Mouse (Mus musculus): ENCODE measurements around the gene Slc25a3. TPM values are rescaled to one million over a fixed set of nuclear protein-coding genes. Genes with fewer than 3 reads are reported as not detected.

The Slc25a3 gene
- total and polyA plus RNA-seq, 3 experiments: 428 to 792 (median 509) TPM

GRCm38 (mm10) chr10:91126618-91127355, 2.9 kb upstream of the Slc25a3 start:
- H3K4me1 ChIP-seq (ENCODE audit: control insufficient read depth in 1 of 2, insufficient read depth in 2 of 2): peaks cover 6 to 14% of the 10 kb centered on the region in 2 experiments; a peak in 3 of 4 replicates
- no peak overlapping the region for H3K9ac ChIP-seq (ENCODE audit: insufficient read depth, low read depth)
- H3K9me3 ChIP-seq (replicated peaks; ENCODE audit: low read length): no peaks in the 10 kb centered on the region
- H3K27ac ChIP-seq (ENCODE audit: insufficient read depth, low read depth): no peak overlapping the region
- no peak overlapping the region for H3K4me2 ChIP-seq (ENCODE audit: insufficient read depth, low read depth, poor library complexity, severe bottlenecking)
- H3K27me3 ChIP-seq (replicated peaks): no peaks in the 10 kb centered on the region
- DNase-seq (ENCODE audit: extremely low read depth): no peak
- in situ Hi-C loops (cut with MboI; ENCODE audit: low pct_ligation_motif_present, low pct_unique_long_range_greater_than_20kb, low sequenced_read_pairs): no loop called here
- H3K36me3 ChIP-seq (replicated peaks in 1 of 2; ENCODE audit: control insufficient read depth in 1 of 2, insufficient read depth in 1 of 2, low read length in 1 of 2): peaks cover 4% of the 10 kb centered on the region in 2 experiments
- TF ChIP-seq NRF1 (IDR thresholded peaks at IDR 0.05; ENCODE audit: low read depth, low read length) (no peak), SIN3A (IDR thresholded peaks at IDR 0.05; ENCODE audit: low read length) (no peak), CHD1 (IDR thresholded peaks at IDR 0.05; ENCODE audit: low read depth, low read length) (no peak), MYC (IDR thresholded peaks at IDR 0.05; ENCODE audit: low read depth, low read length) (no peak), UBTF (IDR thresholded peaks at IDR 0.05; ENCODE audit: low read depth, low read length) (no peak), JUN (IDR thresholded peaks at IDR 0.05; ENCODE audit: insufficient read depth, low read depth, low read length) (no peak), TBP (conservative IDR thresholded peaks at IDR 0.05; ENCODE audit: low read depth, low read length) (no peak), MEF2A (IDR thresholded peaks at IDR 0.05; ENCODE audit: borderline replicate concordance, low read depth, low read length) (no peak), NELFE (IDR thresholded peaks at IDR 0.05; ENCODE audit: low read depth, low read length) (no peak), CHD2 (IDR thresholded peaks at IDR 0.05; ENCODE audit: low read length) (no peak), USF1 (IDR thresholded peaks at IDR 0.05; ENCODE audit: low read depth, low read length) (no peak), PAX5 (IDR thresholded peaks at IDR 0.05; ENCODE audit: low read length) (no peak)
- no peak overlapping the region for H3K4me3 ChIP-seq (replicated peaks in 1 of 3; ENCODE audit: low read depth in 2 of 3, low read length in 2 of 3, poor library complexity in 1 of 3)
- dilution Hi-C loops (cut with MboI; ENCODE audit: extremely low pct_ligation_motif_present, extremely low pct_unique_long_range_greater_than_20kb, low sequenced_read_pairs): no loop called here
- H3K79me2 ChIP-seq (replicated peaks; ENCODE audit: control insufficient read depth, extremely low read depth, insufficient read depth, poor library complexity, severe bottlenecking): peaks cover 18% of the 10 kb centered on the region

GRCm38 (mm10) chr10:91123281-91123827, 505 bp downstream of the Slc25a3 start:
- H3K9ac ChIP-seq (ENCODE audit: insufficient read depth, low read depth): peak overlapping the region; percentile 71
- no peak for TF ChIP-seq CHD2 (IDR thresholded peaks at IDR 0.05; ENCODE audit: low read length)
- TF ChIP-seq SMC3 (IDR thresholded peaks at IDR 0.05; ENCODE audit: low read depth, low read length): no peak
- no peak for TF ChIP-seq MAZ (IDR thresholded peaks at IDR 0.05; ENCODE audit: low read depth, low read length)
- TF ChIP-seq JUND (conservative IDR thresholded peaks at IDR 0.05; ENCODE audit: low read depth, low read length): no peak
- no peak for TF ChIP-seq NELFE (IDR thresholded peaks at IDR 0.05; ENCODE audit: low read depth, low read length)
- TF ChIP-seq MYC (IDR thresholded peaks at IDR 0.05; ENCODE audit: low read depth, low read length): no peak
- TF ChIP-seq PAX5 (IDR thresholded peaks at IDR 0.05; ENCODE audit: low read length): no peak
- no peak for TF ChIP-seq E2F4 (IDR thresholded peaks at IDR 0.05; ENCODE audit: insufficient replicate concordance, low read depth, low read length)
- no peak for TF ChIP-seq JUN (IDR thresholded peaks at IDR 0.05; ENCODE audit: insufficient read depth, low read depth, low read length)
- no peak for TF ChIP-seq ZC3H11A (IDR thresholded peaks at IDR 0.05; ENCODE audit: low read depth, low read length)
- no peak for TF ChIP-seq USF1 (IDR thresholded peaks at IDR 0.05; ENCODE audit: low read depth, low read length)
- TF ChIP-seq GABPA (IDR thresholded peaks at IDR 0.05; ENCODE audit: insufficient replicate concordance, low read depth, low read length): no peak
- TF ChIP-seq SIN3A (IDR thresholded peaks at IDR 0.05; ENCODE audit: low read length): no peak; the same call in 1 of the 2 replicates
- no peak for TF ChIP-seq CTCF (conservative IDR thresholded peaks at IDR 0.05 in 1 of 2, IDR thresholded peaks at IDR 0.05 in 1 of 2; ENCODE audit: low read depth in 2 of 2, low read length in 2 of 2)
- no peak for TF ChIP-seq MEF2A (IDR thresholded peaks at IDR 0.05; ENCODE audit: borderline replicate concordance, low read depth, low read length)
- no peak for TF ChIP-seq BHLHE40 (IDR thresholded peaks at IDR 0.05; ENCODE audit: low read depth, low read length)
- no peak for TF ChIP-seq EP300 (IDR thresholded peaks at IDR 0.05; ENCODE audit: low read length)
- in situ Hi-C loops (cut with MboI; ENCODE audit: low pct_ligation_motif_present, low pct_unique_long_range_greater_than_20kb, low sequenced_read_pairs): no loop called here
- H3K79me2 ChIP-seq (replicated peaks; ENCODE audit: control insufficient read depth, extremely low read depth, insufficient read depth, poor library complexity, severe bottlenecking): peaks cover 31% of the 10 kb centered on the region
- peaks cover 9 to 39% of the 10 kb centered on the region in 2 experiments; a peak in 3 of 4 replicates for H3K4me1 ChIP-seq (ENCODE audit: control insufficient read depth in 1 of 2, insufficient read depth in 2 of 2)
- H3K27ac ChIP-seq (ENCODE audit: insufficient read depth, low read depth): peak overlapping the region; percentile 17
- no peaks in the 10 kb centered on the region for H3K9me3 ChIP-seq (replicated peaks; ENCODE audit: low read length)
- peak overlapping the region; percentile 50 for H3K4me2 ChIP-seq (ENCODE audit: insufficient read depth, low read depth, poor library complexity, severe bottlenecking)
- dilution Hi-C loops (cut with MboI; ENCODE audit: extremely low pct_ligation_motif_present, extremely low pct_unique_long_range_greater_than_20kb, low sequenced_read_pairs): no loop called here
- peak overlapping the region; percentile 81 to 99 (median 88) for H3K4me3 ChIP-seq (replicated peaks in 1 of 3; ENCODE audit: low read depth in 2 of 3, low read length in 2 of 3, poor library complexity in 1 of 3)
- H3K27me3 ChIP-seq (replicated peaks): no peaks in the 10 kb centered on the region
- peaks cover 28 to 36% of the 10 kb centered on the region in 2 experiments for H3K36me3 ChIP-seq (replicated peaks in 1 of 2; ENCODE audit: control insufficient read depth in 1 of 2, insufficient read depth in 1 of 2, low read length in 1 of 2)
- DNase-seq (ENCODE audit: extremely low read depth): no peak
